Mouse (Mus musculus) 3T3-L1 (cell line): ENCODE data around the gene Stard5.

Source experiments
- DNase-seq: peaks from one replicate; pipeline ENCODE4 v3.0.0-alpha.2; 2015; ENCODE audit warnings: low read depth, low spot score

Stard5 gene

GRCm38 (mm10) chr7:83632682-83633120 is 942 bp downstream of the Stard5 start:
- no peak for DNase-seq

- no peak for DNase-seq
Measured at GRCm38 (mm10) chr7:83633856-83634255, 2.1 kb downstream of the Stard5 start.

- no peak for DNase-seq
Measured at GRCm38 (mm10) chr7:83635726-83636125, 4.0 kb downstream of the Stard5 start.

- no peak for DNase-seq
Measured at GRCm38 (mm10) chr7:83636425-83636824, 4.7 kb downstream of the Stard5 start.

GRCm38 (mm10) chr7:83637781-83638583 is 6.2 kb downstream of the Stard5 start:
- no peak for DNase-seq

- no peak for DNase-seq
Measured at GRCm38 (mm10) chr7:83639084-83639483, 7.3 kb downstream of the Stard5 start.

GRCm38 (mm10) chr7:83640581-83640980 is 8.8 kb downstream of the Stard5 start:
- no peak for DNase-seq

- DNase-seq = peak; percentile 11
Measured at GRCm38 (mm10) chr7:83641163-83641562, 9.4 kb downstream of the Stard5 start.

GRCm38 (mm10) chr7:83643581-83643980 is 11.8 kb downstream of the Stard5 start:
- DNase-seq = no peak

- DNase-seq = no peak
Measured at GRCm38 (mm10) chr7:83644761-83645160, 13.0 kb downstream of the Stard5 start.

- DNase-seq = no peak
Measured at GRCm38 (mm10) chr7:83645476-83645875, 13.7 kb downstream of the Stard5 start.

- DNase-seq = no peak
Measured at GRCm38 (mm10) chr7:83648807-83649206, 17.0 kb downstream of the Stard5 start.

GRCm38 (mm10) chr7:83650638-83651037 is 18.9 kb downstream of the Stard5 start:
- DNase-seq = no peak

- no peak for DNase-seq
Measured at GRCm38 (mm10) chr7:83652498-83652897, 20.7 kb downstream of the Stard5 start.

GRCm38 (mm10) chr7:83653605-83654051 is 21.9 kb downstream of the Stard5 start:
- no peak for DNase-seq

GRCm38 (mm10) chr7:83654196-83654595 is 22.4 kb downstream of the Stard5 start:
- DNase-seq = no peak

- DNase-seq = no peak
Measured at GRCm38 (mm10) chr7:83654938-83655630, 23.3 kb downstream of the Stard5 start.

- DNase-seq = no peak
Measured at GRCm38 (mm10) chr7:83658716-83659115, 27.0 kb downstream of the Stard5 start.

- peak; percentile 10 for DNase-seq
Measured at GRCm38 (mm10) chr7:83659159-83660065, 27.7 kb downstream of the Stard5 start.

GRCm38 (mm10) chr7:83660273-83660691 is 28.5 kb downstream of the Stard5 start:
- DNase-seq = no peak

- no peak for DNase-seq
Measured at GRCm38 (mm10) chr7:83661031-83661430, 29.3 kb downstream of the Stard5 start.

GRCm38 (mm10) chr7:83661763-83662162 is 30.0 kb downstream of the Stard5 start:
- DNase-seq = no peak
